ENCODE assay signal across 21 mouse cellular contexts in genomic region chr13:92903291-92903690, GRCm38 (mm10). TPM values are rescaled to one million over a fixed set of nuclear protein-coding genes. Genes with fewer than 3 reads are reported as not detected.
DNase-seq lines count a peak whose midpoint lies in the region; ATAC-seq and TF ChIP-seq lines count a peak whose summit lies in the region.
"Had no signal": no experiment of that assay in that cellular context is flagged by ENCODE, and none has a peak within 500 bp of the region (broad histone marks: within the 10 kb centered on the region; RNA-seq: fewer than 3 reads in every experiment).

No protein-coding gene starts in this region.

- H3K4me2 ChIP-seq in liver, embryonic 12.5 days, result no peak overlapping the region
- H3K4me2 ChIP-seq in hindbrain, postnatal 0 days (ENCODE audit: low read depth, low read length), result no peak overlapping the region
- H3K4me2 ChIP-seq: hindbrain, embryonic 15.5 days; lung, embryonic 15.5 days had no signal

- ATAC-seq in liver, embryonic 12.5 days, result no peak
- ATAC-seq in hindbrain, postnatal 0 days, result no peak
- ATAC-seq: activated CD4-positive, CD25-positive, alpha-beta regulatory T cell, adult 4 months; CD4-positive, CD25-positive, alpha-beta regulatory T cell, adult 4 months; forebrain, postnatal 0 days had no signal

- DNase-seq in liver, adult 2 months (ENCODE audit: extremely low read depth, low read depth, low spot score), result peak; percentile 21
- DNase-seq in heart, adult 18-20 months, result peak; percentile 64 to 79
- DNase-seq in heart, embryonic 10.5 days (ENCODE audit: low spot score), result peak; percentile 89
- DNase-seq in heart, postnatal 36 days, result peak; percentile 29 to 51
- no peak for DNase-seq in thymus, postnatal 14 days
- no peak for DNase-seq in hindbrain, postnatal 0 days (ENCODE audit: low spot score)
- DNase-seq: adrenal gland, postnatal 36 days; embryo, embryonic 11 days; forebrain, postnatal 0 days; gastrocnemius, postnatal 36 days; kidney, adult 18-20 months; kidney, postnatal 25 days; layer of hippocampus, postnatal 36 days; thymus, adult 18-20 months had no signal

- H3K27ac ChIP-seq in liver, adult 2 months (replicated peaks; ENCODE audit: insufficient read depth, low read depth, low read length), result no peak overlapping the region
- H3K27ac ChIP-seq in liver, embryonic 12.5 days, result no peak overlapping the region
- peak overlapping the region; percentile 88 for H3K27ac ChIP-seq in heart, embryonic 10.5 days
- H3K27ac ChIP-seq in hindbrain, postnatal 0 days, result no peak overlapping the region
- H3K27ac ChIP-seq: hindbrain, embryonic 15.5 days; limb, embryonic 10.5 days; lung, embryonic 15.5 days; midbrain, embryonic 10.5 days had no signal

- 49% methylated on average over 4 of the region's 4 CpGs for WGBS in liver, adult 2 months
- WGBS in liver, embryonic 12.5 days (ENCODE audit: insufficient replicate concordance), result 39% methylated on average over 4 of the region's 4 CpGs
- 13% methylated on average over 4 of the region's 4 CpGs for WGBS in heart, embryonic 10.5 days
- 41% methylated on average over 4 of the region's 4 CpGs for WGBS in hindbrain, postnatal 0 days

- H3K9me3 ChIP-seq in liver, embryonic 12.5 days (replicated peaks), result no peaks in the 10 kb centered on the region
- H3K9me3 ChIP-seq in heart, embryonic 10.5 days, result no peaks in the 10 kb centered on the region
- no peaks in the 10 kb centered on the region for H3K9me3 ChIP-seq in hindbrain, postnatal 0 days (ENCODE audit: low read length)
- H3K9me3 ChIP-seq: hindbrain, embryonic 15.5 days; limb, embryonic 10.5 days; lung, embryonic 15.5 days; midbrain, embryonic 10.5 days had no signal

- H3K79me2 ChIP-seq in liver, adult 2 months (ENCODE audit: control insufficient read depth, insufficient read depth, low read length), result no peaks in the 10 kb centered on the region

- intact Hi-C loops in heart, postnatal 36 days (cut with DNase I), result no loop called here

- no peak overlapping the region for H3K9ac ChIP-seq in liver, adult 2 months (ENCODE audit: low read depth, low read length)
- no peak overlapping the region for H3K9ac ChIP-seq in liver, embryonic 12.5 days
- no peak overlapping the region for H3K9ac ChIP-seq in hindbrain, postnatal 0 days (replicated peaks; ENCODE audit: low read length)
- H3K9ac ChIP-seq: forebrain, postnatal 0 days; hindbrain, embryonic 15.5 days; lung, embryonic 15.5 days had no signal

- no peak overlapping the region for H3K4me3 ChIP-seq in liver, adult 2 months (ENCODE audit: insufficient read depth, low read depth, low read length)
- H3K4me3 ChIP-seq in liver, embryonic 12.5 days, result no peak overlapping the region
- H3K4me3 ChIP-seq in heart, embryonic 10.5 days, result no peak overlapping the region
- no peak overlapping the region for H3K4me3 ChIP-seq in hindbrain, postnatal 0 days (ENCODE audit: low read length)
- H3K4me3 ChIP-seq: hindbrain, embryonic 15.5 days; limb, embryonic 10.5 days; lung, embryonic 15.5 days; midbrain, embryonic 10.5 days had no signal

- TF ChIP-seq POLR2A in liver, adult 2 months (IDR thresholded peaks at IDR 0.05; ENCODE audit: extremely low read depth, insufficient read depth, low read length), result no peak

- H3K36me3 ChIP-seq in liver, adult 2 months (ENCODE audit: control insufficient read depth, insufficient read depth, low read length), result no peaks in the 10 kb centered on the region
- H3K36me3 ChIP-seq in liver, embryonic 12.5 days, result no peaks in the 10 kb centered on the region
- no peaks in the 10 kb centered on the region for H3K36me3 ChIP-seq in heart, embryonic 10.5 days
- no peaks in the 10 kb centered on the region for H3K36me3 ChIP-seq in hindbrain, postnatal 0 days (ENCODE audit: insufficient read depth, low read length)
- H3K36me3 ChIP-seq: hindbrain, embryonic 15.5 days; limb, embryonic 10.5 days; lung, embryonic 15.5 days; midbrain, embryonic 10.5 days had no signal

- no peak for TF ChIP-seq CTCF in liver, adult 2 months (IDR thresholded peaks at IDR 0.05; ENCODE audit: low read depth, low read length)
- no peak for TF ChIP-seq CTCF in hindbrain, postnatal 0 days (IDR thresholded peaks at IDR 0.05; ENCODE audit: low read depth)

- H3K27me3 ChIP-seq in liver, adult 2 months (ENCODE audit: control insufficient read depth, insufficient read depth, low read length), result no peaks in the 10 kb centered on the region
- no peaks in the 10 kb centered on the region for H3K27me3 ChIP-seq in liver, embryonic 12.5 days (replicated peaks)
- H3K27me3 ChIP-seq in heart, embryonic 10.5 days (ENCODE audit: insufficient read depth, poor library complexity, severe bottlenecking), result no peaks in the 10 kb centered on the region
- no peaks in the 10 kb centered on the region for H3K27me3 ChIP-seq in hindbrain, postnatal 0 days (ENCODE audit: insufficient read depth, low read length)
- H3K27me3 ChIP-seq: hindbrain, embryonic 15.5 days; lung, embryonic 15.5 days had no signal

- no peaks in the 10 kb centered on the region; the same call in 1 of the 2 replicates for H3K4me1 ChIP-seq in liver, adult 2 months (ENCODE audit: control insufficient read depth, insufficient read depth, low read length)
- H3K4me1 ChIP-seq in liver, embryonic 12.5 days, result no peaks in the 10 kb centered on the region
- peaks cover 57% of the 10 kb centered on the region for H3K4me1 ChIP-seq in heart, embryonic 10.5 days
- no peaks in the 10 kb centered on the region for H3K4me1 ChIP-seq in hindbrain, postnatal 0 days (ENCODE audit: insufficient read depth, low read length)
- H3K4me1 ChIP-seq: hindbrain, embryonic 15.5 days; lung, embryonic 15.5 days; midbrain, embryonic 10.5 days had no signal

RNA-seq across cellular contexts. Expression of gene Mtx3, which starts 58.7 kb away (rescaled TPM):
- total RNA-seq in liver, adult 2 months (2014; rRNA removed), result 10.4 and 12.3 TPM in 2 replicates
- polyA plus RNA-seq in liver, adult 2 months (2012; rRNA removed), result 2.6 TPM in 2 replicates
- polyA plus RNA-seq in liver, embryonic 12.5 days (2016; fragmentation: Nextera tagmentation; extraction: Ambion mirVana), result 1.1 TPM in 2 replicates
- total RNA-seq in heart, adult 18-20 months (2021), result 1 to 10 TPM; 4.4 to 5.1 TPM
- polyA plus RNA-seq in heart, embryonic 10.5 days (2016; fragmentation: Nextera tagmentation; extraction: Ambion mirVana), result 2.7 and 3.5 TPM in 2 replicates
- total RNA-seq in heart, postnatal 36 days (2021), result 1 to 10 TPM; 4.4 to 5.9 TPM
- total RNA-seq in hindbrain, postnatal 0 days (2014; rRNA removed), result 17.0 and 19.9 TPM in 2 replicates
- polyA plus RNA-seq in hindbrain, postnatal 0 days (2015; fragmentation: Nextera tagmentation; extraction: Ambion mirVana), result 3.6 and 3.9 TPM in 2 replicates

Comparison
In these comparisons a context has a peak if more than half of its experiments do, and no peak if none do; other contexts are left out.
1. DNase-seq: peak in liver, adult 2 months (single experiment), heart, adult 18-20 months (2 of 2), heart, embryonic 10.5 days (single experiment) and heart, postnatal 36 days (2 of 2); none in thymus, postnatal 14 days (single experiment) and hindbrain, postnatal 0 days (single experiment).